27 mouse cellular contexts compared by ENCODE assay signal in the genomic region with DNA sequence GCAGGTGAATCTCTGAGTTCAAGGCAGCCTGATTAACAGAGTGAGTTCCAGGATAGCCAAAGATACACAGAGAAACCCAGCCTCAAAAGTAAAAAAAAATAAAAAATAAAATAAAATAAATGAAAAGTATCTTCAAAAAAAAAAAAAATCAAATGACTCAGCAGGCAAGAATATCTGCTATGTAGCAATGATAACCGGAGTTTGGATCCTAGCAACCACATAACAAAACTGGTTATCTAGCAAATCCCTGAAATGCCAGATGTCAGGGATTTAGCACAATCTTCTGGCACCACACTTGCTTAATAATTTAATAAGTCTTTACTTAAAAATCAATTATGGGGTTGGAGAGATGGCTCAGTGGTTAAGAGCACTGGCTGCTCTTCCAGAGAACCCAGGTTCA. TPM values are rescaled to one million over a fixed set of nuclear protein-coding genes. Genes with fewer than 3 reads are reported as not detected.
DNase-seq lines count a peak whose midpoint lies in the region; ATAC-seq and TF ChIP-seq lines count a peak whose summit lies in the region.
"Had no signal": no experiment of that assay in that cellular context is flagged by ENCODE, and none has a peak within 500 bp of the region (broad histone marks: within the 10 kb centered on the region; RNA-seq: fewer than 3 reads in every experiment).

No protein-coding gene starts in this region.

- no peak for TF ChIP-seq EP300 in MEL (IDR thresholded peaks at IDR 0.05; ENCODE audit: low read depth in 1 of 2, low read length in 2 of 2)

- 85% methylated on average over 1 of the region's 1 CpGs for WGBS in forebrain, embryonic 15.5 days

- peaks cover 2% of the 10 kb centered on the region; the same call in 1 of the 2 replicates for H3K79me2 ChIP-seq in MEL (ENCODE audit: control insufficient read depth, insufficient read depth, low read length, poor library complexity)

- no peaks in the 10 kb centered on the region for H3K9me3 ChIP-seq in MEL (replicated peaks; ENCODE audit: insufficient read depth, low read length)
- H3K9me3 ChIP-seq in forebrain, embryonic 15.5 days = no peaks in the 10 kb centered on the region
- H3K9me3 ChIP-seq: embryonic facial prominence, embryonic 13.5 days; embryonic facial prominence, embryonic 15.5 days; forebrain, embryonic 13.5 days; G1E had no signal

- no peak overlapping the region for H3K9ac ChIP-seq in MEL (ENCODE audit: control insufficient read depth, low read depth, low read length, poor library complexity, severe bottlenecking)
- no peak overlapping the region for H3K9ac ChIP-seq in forebrain, embryonic 15.5 days (replicated peaks)
- H3K9ac ChIP-seq: embryonic facial prominence, embryonic 13.5 days; embryonic facial prominence, embryonic 15.5 days; forebrain, embryonic 13.5 days had no signal

- H3K4me1 ChIP-seq in MEL (ENCODE audit: control insufficient read depth in 1 of 2, insufficient read depth in 2 of 2, low read length in 2 of 2) = peaks cover 2 to 6% of the 10 kb centered on the region in 2 experiments; a peak in 3 of 4 replicates
- H3K4me1 ChIP-seq in forebrain, embryonic 15.5 days = no peaks in the 10 kb centered on the region
- H3K4me1 ChIP-seq: embryonic facial prominence, embryonic 13.5 days; embryonic facial prominence, embryonic 15.5 days; forebrain, embryonic 13.5 days had no signal

- TF ChIP-seq CTCF in MEL (IDR thresholded peaks at IDR 0.05 in 2 of 3, conservative IDR thresholded peaks at IDR 0.05 in 1 of 3; ENCODE audit: control insufficient read depth in 1 of 3, insufficient read depth in 1 of 3, low read depth in 2 of 3, low read length in 3 of 3, poor library complexity in 1 of 3, severe bottlenecking in 1 of 3) = no peak

- TF ChIP-seq POLR2A in MEL (IDR thresholded peaks at IDR 0.05; ENCODE audit: control insufficient read depth in 1 of 2, insufficient read depth in 1 of 2, low read depth in 1 of 2, low read length in 2 of 2, poor library complexity in 1 of 2) = no peak

- H3K27me3 ChIP-seq in MEL (ENCODE audit: control insufficient read depth in 1 of 2, insufficient read depth in 2 of 2, low read length in 2 of 2) = no peaks in the 10 kb centered on the region
- H3K27me3 ChIP-seq in forebrain, embryonic 15.5 days = no peaks in the 10 kb centered on the region
- H3K27me3 ChIP-seq: CH12.LX; embryonic facial prominence, embryonic 13.5 days; embryonic facial prominence, embryonic 15.5 days; forebrain, embryonic 13.5 days had no signal

- H3K4me2 ChIP-seq in forebrain, embryonic 15.5 days (replicated peaks) = no peak overlapping the region
- H3K4me2 ChIP-seq: embryonic facial prominence, embryonic 13.5 days; embryonic facial prominence, embryonic 15.5 days; forebrain, embryonic 13.5 days had no signal

- peaks cover 0 to 14% of the 10 kb centered on the region in 2 experiments; a peak in 2 of 4 replicates for H3K36me3 ChIP-seq in MEL (ENCODE audit: control insufficient read depth in 1 of 2, insufficient read depth in 2 of 2, low read length in 2 of 2)
- H3K36me3 ChIP-seq in forebrain, embryonic 15.5 days = no peaks in the 10 kb centered on the region
- H3K36me3 ChIP-seq: embryonic facial prominence, embryonic 13.5 days; embryonic facial prominence, embryonic 15.5 days; G1E had no signal

- no peak for ATAC-seq in forebrain, embryonic 15.5 days (replicated peaks)
- ATAC-seq in inflammation-experienced regulatory T-cells, adult 6 months = no peak
- ATAC-seq: CD4-positive, CD25-positive, alpha-beta regulatory T cell, adult 4 months; forebrain, embryonic 13.5 days; forebrain, embryonic 16.5 days had no signal

- no peak overlapping the region for H3K4me3 ChIP-seq in MEL (ENCODE audit: control insufficient read depth in 1 of 2, insufficient read depth in 1 of 2, low read depth in 2 of 2, low read length in 2 of 2)
- H3K4me3 ChIP-seq in forebrain, embryonic 15.5 days = no peak overlapping the region
- H3K4me3 ChIP-seq: embryonic facial prominence, embryonic 13.5 days; embryonic facial prominence, embryonic 15.5 days; erythroblast, embryonic 14.5 days; forebrain, embryonic 13.5 days had no signal

- peak; percentile 21 for DNase-seq in retina, postnatal 1 day
- DNase-seq in retina, embryonic 14.5 days (ENCODE audit: low spot score) = no peak
- DNase-seq in MEL (ENCODE audit: low read depth, low spot score) (peak; percentile 31), NIH3T3 (ENCODE audit: low read depth) (peak; percentile 62)
- no peak for DNase-seq in thymus, postnatal 25 days
- DNase-seq: adrenal gland, adult 2 months; adrenal gland, postnatal 10 days; adrenal gland, postnatal 25 days; B cell, adult 2 months; cerebellum, adult 11 months; cerebellum, adult 18-20 months; cerebellum, adult 8-10 months; cerebellum, adult 9-11 months; cerebellum, postnatal 14 days; cerebellum, postnatal 36 days; embryo, embryonic 11 days had no signal

- H3K27ac ChIP-seq in MEL (ENCODE audit: control insufficient read depth, low read depth, low read length) = no peak overlapping the region
- H3K27ac ChIP-seq in forebrain, embryonic 15.5 days (replicated peaks) = no peak overlapping the region
- H3K27ac ChIP-seq: embryonic facial prominence, embryonic 13.5 days; embryonic facial prominence, embryonic 15.5 days; forebrain, embryonic 13.5 days had no signal

- no peak for TF ChIP-seq RAD21 in MEL (IDR thresholded peaks at IDR 0.05; ENCODE audit: low read depth, low read length)

TF ChIP-seq in MEL, 35 proteins besides CTCF, POLR2A, EP300 and RAD21:
- TF ChIP-seq MAFK (IDR thresholded peaks at IDR 0.05; ENCODE audit: borderline replicate concordance, low read depth, low read length) (no peak), MYC (IDR thresholded peaks at IDR 0.05; ENCODE audit: low read depth, low read length) (no peak), ZC3H11A (IDR thresholded peaks at IDR 0.05; ENCODE audit: low read depth, low read length) (no peak), GABPA (IDR thresholded peaks at IDR 0.05; ENCODE audit: low read depth, low read length) (no peak), TCF12 (IDR thresholded peaks at IDR 0.05; ENCODE audit: low read depth, low read length) (0 out of 2 replicates have a peak, but pooled peaks have one; percentile 16), POLR2AphosphoS2 (IDR thresholded peaks at IDR 0.05; ENCODE audit: low read length) (no peak), POLR2AphosphoS5 (IDR thresholded peaks at IDR 0.05; ENCODE audit: borderline replicate concordance, low read depth, low read length) (no peak), SMC3 (IDR thresholded peaks at IDR 0.05; ENCODE audit: low read depth, low read length) (no peak), GATA1 (IDR thresholded peaks at IDR 0.05; ENCODE audit: low read depth, low read length) (no peak), E2F4 (IDR thresholded peaks at IDR 0.05; ENCODE audit: borderline replicate concordance, low read depth, low read length) (no peak), BHLHE40 (IDR thresholded peaks at IDR 0.05; ENCODE audit: borderline replicate concordance, low read depth, low read length) (no peak), JUND (IDR thresholded peaks at IDR 0.05; ENCODE audit: low read depth, low read length) (no peak), MEF2A (IDR thresholded peaks at IDR 0.05; ENCODE audit: extremely low read depth, insufficient replicate concordance, low read depth, low read length, poor library complexity, severe bottlenecking) (no peak), HCFC1 (IDR thresholded peaks at IDR 0.05; ENCODE audit: low read depth, low read length) (no peak), ZMIZ1 (IDR thresholded peaks at IDR 0.05; ENCODE audit: low read depth, low read length) (no peak), NELFE (IDR thresholded peaks at IDR 0.05; ENCODE audit: low read depth, low read length) (no peak), ETS1 (IDR thresholded peaks at IDR 0.05; ENCODE audit: low read depth, low read length) (no peak), USF2 (IDR thresholded peaks at IDR 0.05; ENCODE audit: borderline replicate concordance in 1 of 2, insufficient read depth in 1 of 2, low read depth in 1 of 2, low read length in 2 of 2) (no peak), RCOR1 (IDR thresholded peaks at IDR 0.05; ENCODE audit: low read depth, low read length) (peak; percentile 72; the same call in 1 of the 2 replicates), MYB (IDR thresholded peaks at IDR 0.05; ENCODE audit: low read depth, low read length) (no peak), ZKSCAN1 (IDR thresholded peaks at IDR 0.05; ENCODE audit: low read depth, low read length) (no peak), ZNF384 (IDR thresholded peaks at IDR 0.05; ENCODE audit: low read depth, low read length) (peak; percentile 62; the same call in 1 of the 2 replicates), MAZ (IDR thresholded peaks at IDR 0.05; ENCODE audit: low read depth, low read length) (no peak), TBP (IDR thresholded peaks at IDR 0.05; ENCODE audit: low read depth, low read length) (no peak)
TF ChIP-seq in MEL: peak in this region for 3.

RNA-seq across cellular contexts. Expression of gene Nr6a1, which starts 23.2 kb away (rescaled TPM):
- 5.0 and 5.3 TPM in 2 replicates for total RNA-seq in MEL (2012; rRNA removed)
- polyA plus RNA-seq in MEL (2012; ENCODE audit: insufficient read depth in 1 of 2, insufficient read length in 2 of 2, low read depth in 1 of 2, low replicate concordance in 2 of 2, missing spikeins in 1 of 2) = 10 to 100 TPM; 10.2 to 22.8 TPM
- 1.1 and 1.7 TPM in 2 replicates for polyA plus RNA-seq in forebrain, embryonic 15.5 days (2015; fragmentation: Nextera tagmentation; extraction: Ambion mirVana)
- under 1 TPM; 0.37 to 0.63 (median 0.54) TPM for polyA plus RNA-seq in inflammation-experienced regulatory T-cells, adult 6 months (2017; shearing (Covaris generic))
- polyA plus RNA-seq: erythroblast, embryonic 14.5 days had no signal

RNA-seq across cellular contexts. Expression of gene Olfml2a, which starts 27.5 kb away (rescaled TPM):
- total RNA-seq in MEL (2012; rRNA removed) = 0.12 and 0.13 TPM in 2 replicates
- under 1 TPM in 1 of 2 experiments, not detected in 1; 0.33 TPM for polyA plus RNA-seq in MEL (2012; ENCODE audit: insufficient read depth in 1 of 2, insufficient read length in 2 of 2, low read depth in 1 of 2, low replicate concordance in 2 of 2, missing spikeins in 1 of 2)
- 1.7 and 1.8 TPM in 2 replicates for polyA plus RNA-seq in forebrain, embryonic 15.5 days (2015; fragmentation: Nextera tagmentation; extraction: Ambion mirVana)
- polyA plus RNA-seq in inflammation-experienced regulatory T-cells, adult 6 months (2017; shearing (Covaris generic)) = under 1 TPM in 1 of 3 experiments, not detected in 2; 0.12 TPM
- total RNA-seq: common myeloid progenitor, adult 5-6 weeks had no signal
- polyA plus RNA-seq: CD4-positive, CD25-positive, alpha-beta regulatory T cell, adult 4 months; G1E had no signal

Comparison
In these comparisons a context has a peak if more than half of its experiments do, and no peak if none do; other contexts are left out.
1. DNase-seq: peak in retina, postnatal 1 day (single experiment), MEL (single experiment) and NIH3T3 (single experiment); none in retina, embryonic 14.5 days (single experiment) and thymus, postnatal 25 days (single experiment).